Mouse (Mus musculus) bone marrow, adult 2 months (tissue): Measurements from ENCODE around the gene Gpc3.

Source experiments
- CTCF ChIP-seq: fragments of 200-500 bp; IDR thresholded peaks from 2 replicates; pipeline ENCODE4 v1.5.1; 2011; ENCODE audit warnings: low read length, control low read depth; ENCODE audit not compliant: control insufficient read depth, insufficient read depth
- POLR2A ChIP-seq: fragments of 200-500 bp; IDR thresholded peaks from 2 replicates; pipeline ENCODE4 v1.6.1; 2011; ENCODE audit warnings: low read depth, mild to moderate bottlenecking, control low read depth, low read length, borderline replicate concordance; ENCODE audit not compliant: control insufficient read depth

- TF ChIP-seq CTCF (no peak), POLR2A (no peak)
These were observed 336.2 kb downstream of the Gpc3 start for GRCm38 (mm10) chrX:52277599-52277998.
